Mouse (Mus musculus) C2C12 (cell line): ENCODE data around the gene A930004D18Rik. TPM values are rescaled to one million over a fixed set of nuclear protein-coding genes. Genes with fewer than 3 reads are reported as not detected.

Experiments used
- H3K27me3 ChIP-seq: one replicate; pipeline ENCODE4 v1.6.1; 2011; ENCODE audit not compliant: control insufficient read depth, insufficient read depth, insufficient read length
- H3K36me3 ChIP-seq: one replicate; pipeline ENCODE4 v1.6.1; 2011; ENCODE audit not compliant: control insufficient read depth, insufficient read depth
- H3K4me3 ChIP-seq: one replicate; pipeline ENCODE4 v1.5.1; 2011; ENCODE audit warnings: mild to moderate bottlenecking, control low read depth; ENCODE audit not compliant: poor library complexity, insufficient read depth, severe bottlenecking
- H3K79me2 ChIP-seq: one replicate; pipeline ENCODE4 v1.6.1; 2011; ENCODE audit not compliant: control insufficient read depth, insufficient read depth
- H3K79me3 ChIP-seq: one replicate; pipeline ENCODE4 v1.6.1; 2011; ENCODE audit warnings: low read depth, control low read depth
- H3ac ChIP-seq: one replicate; pipeline ENCODE3; 2011; ENCODE audit warnings: low read depth; ENCODE audit not compliant: control insufficient read depth, insufficient read length
- CEBPB ChIP-seq: IDR thresholded peaks from one replicate; pipeline ENCODE4 v1.6.1; 2011; ENCODE audit warnings: low read depth, mild to moderate bottlenecking, control low read depth, moderate library complexity
- CTCF ChIP-seq: IDR thresholded peaks from one replicate; pipeline ENCODE4 v1.5.1; 2011; ENCODE audit not compliant: control insufficient read depth, insufficient read depth, insufficient read length
- FOSL1 ChIP-seq: IDR thresholded peaks from one replicate; pipeline ENCODE4 v1.8.0; 2011; ENCODE audit warnings: mild to moderate bottlenecking, low read length; ENCODE audit not compliant: poor library complexity, insufficient read depth, severe bottlenecking
- MAX ChIP-seq: IDR thresholded peaks from one replicate; pipeline ENCODE4 v1.6.1; 2011; ENCODE audit warnings: mild to moderate bottlenecking, control low read depth
- MYOD1 ChIP-seq: IDR thresholded peaks from one replicate; pipeline ENCODE4 v1.6.1; 2011; ENCODE audit warnings: low read depth; ENCODE audit not compliant: control insufficient read depth, insufficient read length
- MYOG ChIP-seq: IDR thresholded peaks from one replicate; pipeline ENCODE4 v1.6.1; 2011; ENCODE audit not compliant: control insufficient read depth, insufficient read length; ENCODE audit errors: extremely low read depth
- USF1 ChIP-seq: IDR thresholded peaks from one replicate; pipeline ENCODE4 v1.6.1; 2011; ENCODE audit warnings: low read depth, mild to moderate bottlenecking, control low read depth, moderate library complexity
- polyA plus RNA-seq: library from polyadenylated mRNA; unstranded; fragments of >200 nt; fragmentation: generic; extraction: Trizol; gene quantifications from one replicate; pipeline ENCODE4 v1.2.1, GENCODE M21; 2012; ENCODE audit warnings: missing spikeins

The A930004D18Rik gene
- polyA plus RNA-seq, 1 experiment: 3.9 TPM

DNA sequence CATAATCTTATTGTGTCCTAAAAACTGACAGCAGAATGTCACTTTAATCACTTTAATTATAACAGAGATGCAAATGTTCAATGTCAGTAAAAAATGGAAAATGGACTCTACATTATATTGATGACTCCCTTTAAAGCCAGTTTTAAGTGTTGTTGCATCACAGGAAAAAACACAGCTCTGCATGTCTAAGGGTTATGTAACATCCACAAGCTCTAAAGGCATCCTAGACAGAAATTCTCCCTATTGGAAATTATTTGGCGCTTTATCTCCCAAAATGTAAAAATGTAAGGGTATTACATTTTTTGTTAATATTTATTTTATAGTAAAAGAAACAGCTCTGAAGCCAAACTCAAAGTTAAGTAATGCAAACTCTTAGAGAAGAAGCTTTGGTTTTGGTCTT lies 22.4 kb upstream of the A930004D18Rik start:
- Histone ChIP-seq H3K36me3 (no peaks in the 10 kb centered on the region), H3K79me3 (no peaks in the 10 kb centered on the region), H3ac (no peak overlapping the region), H3K79me2 (peaks cover 23% of the 10 kb centered on the region), H3K4me3 (no peak overlapping the region), H3K27me3 (no peaks in the 10 kb centered on the region)
- TF ChIP-seq MYOD1 (no peak), CEBPB (no peak), MAX (no peak), CTCF (no peak)

GRCm38 (mm10) chr2:18059063-18059462 lies 21.5 kb upstream of the A930004D18Rik start:
- H3K79me3 ChIP-seq: no peaks in the 10 kb centered on the region

GRCm38 (mm10) chr2:18058146-18058708 lies 20.7 kb upstream of the A930004D18Rik start:
- no peaks in the 10 kb centered on the region for H3K79me3 ChIP-seq
- no peak overlapping the region for H3K4me3 ChIP-seq
- TF ChIP-seq USF1: no peak
- TF ChIP-seq FOSL1: no peak
- TF ChIP-seq MAX: no peak
- no peak for TF ChIP-seq MYOD1
- no peak for TF ChIP-seq CEBPB
- no peak for TF ChIP-seq CTCF
- TF ChIP-seq MYOG: no peak
- peaks cover 12% of the 10 kb centered on the region for H3K79me2 ChIP-seq
- no peaks in the 10 kb centered on the region for H3K27me3 ChIP-seq
- no peak overlapping the region for H3ac ChIP-seq
- H3K36me3 ChIP-seq: no peaks in the 10 kb centered on the region

More at GRCm38 (mm10) chr2:18059063-18059462, 21.5 kb upstream of the A930004D18Rik start:
- Histone ChIP-seq H3K79me2 (peaks cover 19% of the 10 kb centered on the region), H3ac (no peak overlapping the region), H3K27me3 (no peaks in the 10 kb centered on the region), H3K4me3 (no peak overlapping the region), H3K36me3 (no peaks in the 10 kb centered on the region)
- TF ChIP-seq USF1: no peak
- no peak for TF ChIP-seq MAX
- no peak for TF ChIP-seq MYOG
- TF ChIP-seq CTCF: no peak
- no peak for TF ChIP-seq CEBPB
- no peak for TF ChIP-seq MYOD1
- no peak for TF ChIP-seq FOSL1

DNA sequence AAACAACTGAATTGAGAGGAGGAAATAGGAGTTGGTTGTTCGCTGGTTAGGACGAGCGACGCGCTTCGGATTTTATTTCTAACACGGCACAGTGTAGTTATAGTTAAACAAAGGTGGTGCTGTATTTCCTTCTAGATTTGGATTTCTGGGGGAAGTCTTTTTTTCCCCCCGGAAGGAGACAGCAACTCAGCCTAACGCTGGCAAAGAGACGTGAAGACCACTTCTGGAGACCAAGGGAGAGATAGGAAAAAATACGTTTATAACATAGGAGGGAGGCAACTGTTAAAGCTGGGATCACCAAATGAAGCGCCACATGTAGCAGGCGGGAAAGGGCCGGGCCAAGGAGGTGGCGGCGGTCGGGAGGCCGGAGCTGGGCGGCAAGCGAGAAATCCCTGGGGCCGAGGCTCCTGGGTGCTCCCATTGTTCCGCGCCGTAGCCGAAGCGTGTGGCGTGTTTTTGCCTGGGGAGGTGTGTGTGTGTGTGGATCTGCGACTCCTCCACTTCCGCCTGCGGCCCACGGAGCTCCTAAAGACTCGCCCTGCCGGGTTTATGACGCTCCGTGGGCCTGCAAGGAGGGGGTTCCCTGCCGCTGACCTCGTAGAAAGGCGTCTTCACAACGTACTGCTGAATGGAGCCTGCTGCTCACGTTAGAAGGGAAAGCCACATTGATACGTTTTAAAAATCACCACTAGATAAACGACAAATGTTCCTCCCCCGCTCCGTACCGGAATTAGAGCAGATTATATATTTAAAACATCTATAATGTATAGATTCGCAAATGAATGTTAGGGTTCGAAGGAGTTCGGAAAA lies 20.0 kb upstream of the A930004D18Rik start:
- peak overlapping the region; percentile 72 for H3ac ChIP-seq
- H3K36me3 ChIP-seq: no peaks in the 10 kb centered on the region
- peak overlapping the region; percentile 64 for H3K4me3 ChIP-seq
- no peaks in the 10 kb centered on the region for H3K79me3 ChIP-seq
- no peaks in the 10 kb centered on the region for H3K27me3 ChIP-seq
- peak; percentile 15 for TF ChIP-seq MAX
- no peak for TF ChIP-seq MYOG
- peaks cover 7% of the 10 kb centered on the region for H3K79me2 ChIP-seq

GRCm38 (mm10) chr2:18056786-18057255 lies 19.3 kb upstream of the A930004D18Rik start:
- H3K4me3 ChIP-seq: peak overlapping the region; percentile 64
- peak overlapping the region; percentile 72 for H3ac ChIP-seq
- no peaks in the 10 kb centered on the region for H3K27me3 ChIP-seq
- no peaks in the 10 kb centered on the region for H3K36me3 ChIP-seq
- TF ChIP-seq MAX: no peak
- TF ChIP-seq USF1: no peak
- no peak for TF ChIP-seq MYOG
- no peak for TF ChIP-seq CEBPB
- TF ChIP-seq MYOD1: no peak
- no peak for TF ChIP-seq CTCF
- TF ChIP-seq FOSL1: no peak
- H3K79me3 ChIP-seq: no peaks in the 10 kb centered on the region
- H3K79me2 ChIP-seq: peaks cover 7% of the 10 kb centered on the region
